Mouse (Mus musculus) CH12.LX (cell line): ENCODE measurements at regions not wholly inside any gene's neighbourhood (a gene's known extent, or its start where the extent isn't known, plus 50 kb on each side); places are given as distances from the start of the nearest gene placed in this dataset.

Source experiments
- DNase-seq: peaks from one replicate; pipeline ENCODE4 v3.0.0-alpha.2; 2013; ENCODE audit errors: extremely low read depth
- H3K27ac ChIP-seq: 2 replicates; pipeline ENCODE4 v1.5.1; 2012; ENCODE audit warnings: low read depth, mild to moderate bottlenecking, control low read depth, moderate library complexity; ENCODE audit not compliant: insufficient read depth
- H3K27me3 ChIP-seq: replicated peaks from 2 replicates; pipeline ENCODE3; 2012; ENCODE audit warnings: inconsistent platforms
- H3K36me3 ChIP-seq, 2 experiments: replicated peaks in 1 of 2; 2 replicates each; pipeline versions ENCODE3 to v1.6.1; 2012; ENCODE audit warnings: inconsistent platforms in 1 of 2, low read length in 1 of 2, mild to moderate bottlenecking in 1 of 2, mixed read lengths in 1 of 2, moderate library complexity in 1 of 2; ENCODE audit not compliant: control insufficient read depth in 1 of 2, insufficient read depth in 1 of 2
- H3K4me1 ChIP-seq, 2 experiments: 2 replicates each; pipeline ENCODE4 v1.6.1; 2012; ENCODE audit warnings: inconsistent platforms in 1 of 2, moderate library complexity in 1 of 2; ENCODE audit not compliant: insufficient read depth in 2 of 2, control insufficient read depth in 1 of 2
- H3K4me2 ChIP-seq: 2 replicates; pipeline ENCODE4 v1.6.1; 2012; ENCODE audit warnings: low read depth, mild to moderate bottlenecking, control low read depth; ENCODE audit not compliant: poor library complexity, insufficient read depth, severe bottlenecking
- H3K4me3 ChIP-seq, 3 experiments: fragments of 150-350 bp in 1 of 3; sonication (generic) in 1 of 3; replicated peaks in 1 of 3; 2 replicates each; pipeline versions ENCODE3 to v1.5.1; 2011 to 2012; ENCODE audit warnings: low read depth in 2 of 3, low read length in 2 of 3, mild to moderate bottlenecking in 2 of 3, moderate library complexity in 2 of 3, control low read depth in 1 of 3, improper control_type of control experiment in 1 of 3, inconsistent platforms in 1 of 3, mixed read lengths in 1 of 3; ENCODE audit not compliant: poor library complexity in 1 of 3
- H3K79me2 ChIP-seq: replicated peaks from 2 replicates; pipeline ENCODE4 v1.6.1; 2012; ENCODE audit warnings: mild to moderate bottlenecking, moderate library complexity; ENCODE audit not compliant: control insufficient read depth, poor library complexity, insufficient read depth, severe bottlenecking; ENCODE audit errors: extremely low read depth
- H3K9ac ChIP-seq: 2 replicates; pipeline ENCODE4 v1.6.1; 2012; ENCODE audit warnings: low read depth, mild to moderate bottlenecking, control low read depth, moderate library complexity; ENCODE audit not compliant: insufficient read depth
- H3K9me3 ChIP-seq: replicated peaks from 2 replicates; pipeline ENCODE3; 2012; ENCODE audit warnings: low read length, inconsistent platforms, mixed read lengths
- CHD1 ChIP-seq: IDR thresholded peaks from 2 replicates; pipeline ENCODE4 v1.6.1; 2012; ENCODE audit warnings: low read depth, low read length, improper control_type of control experiment, inconsistent platforms
- CHD2 ChIP-seq: IDR thresholded peaks from 2 replicates; pipeline ENCODE4 v1.6.1; 2011; ENCODE audit warnings: low read length, improper control_type of control experiment
- CTCF ChIP-seq, 2 experiments: IDR thresholded peaks in 1 of 2; conservative IDR thresholded peaks in 1 of 2; 2 replicates each; pipeline ENCODE4 v1.5.1; 2011 to 2012; ENCODE audit warnings: low read depth in 2 of 2, low read length in 2 of 2, improper control_type of control experiment in 1 of 2, inconsistent platforms in 1 of 2, mild to moderate bottlenecking in 1 of 2, moderate library complexity in 1 of 2
- E2F4 ChIP-seq: IDR thresholded peaks from 2 replicates; pipeline ENCODE4 v1.6.1; 2011; ENCODE audit warnings: low read depth, low read length, improper control_type of control experiment; ENCODE audit not compliant: insufficient replicate concordance
- ELF1 ChIP-seq: IDR thresholded peaks from 2 replicates; pipeline ENCODE4 v1.6.1; 2014; ENCODE audit warnings: low read depth, mild to moderate bottlenecking, inconsistent platforms, low read length, improper control_type of control experiment
- ETS1 ChIP-seq: conservative IDR thresholded peaks from 2 replicates; pipeline ENCODE4 v1.6.1; 2012; ENCODE audit warnings: low read depth, mild to moderate bottlenecking, inconsistent platforms, low read length, improper control_type of control experiment, moderate library complexity
- KAT2A ChIP-seq: IDR thresholded peaks from 2 replicates; pipeline ENCODE4 v1.6.1; 2012; ENCODE audit warnings: low read length, improper control_type of control experiment, inconsistent platforms; ENCODE audit not compliant: insufficient replicate concordance
- MAFK ChIP-seq: IDR thresholded peaks from 2 replicates; pipeline ENCODE4 v1.6.1; 2011; ENCODE audit warnings: low read length, improper control_type of control experiment; ENCODE audit not compliant: insufficient replicate concordance
- MAZ ChIP-seq: IDR thresholded peaks from 2 replicates; pipeline ENCODE4 v1.6.1; 2012; ENCODE audit warnings: low read depth, mild to moderate bottlenecking, inconsistent platforms, low read length, improper control_type of control experiment, moderate library complexity
- PAX5 ChIP-seq: IDR thresholded peaks from 2 replicates; pipeline ENCODE4 v1.6.1; 2012; ENCODE audit warnings: low read length, inconsistent platforms, mixed read lengths
- RAD21 ChIP-seq: IDR thresholded peaks from 2 replicates; pipeline ENCODE4 v1.6.1; 2011; ENCODE audit warnings: low read depth, mild to moderate bottlenecking, low read length, improper control_type of control experiment, moderate library complexity
- SIN3A ChIP-seq: IDR thresholded peaks from 2 replicates; pipeline ENCODE4 v1.6.1; 2012; ENCODE audit warnings: low read length, improper control_type of control experiment, inconsistent platforms
- SMC3 ChIP-seq: IDR thresholded peaks from 2 replicates; pipeline ENCODE4 v1.6.1; 2011; ENCODE audit warnings: low read depth, low read length, improper control_type of control experiment
- TBP ChIP-seq: conservative IDR thresholded peaks from 2 replicates; pipeline ENCODE4 v1.6.1; 2011; ENCODE audit warnings: low read depth, low read length, improper control_type of control experiment
- TCF12 ChIP-seq: IDR thresholded peaks from 2 replicates; pipeline ENCODE4 v1.6.1; 2014; ENCODE audit warnings: low read depth, mild to moderate bottlenecking, inconsistent platforms, low read length, improper control_type of control experiment
- UBTF ChIP-seq: IDR thresholded peaks from 2 replicates; pipeline ENCODE4 v1.6.1; 2012; ENCODE audit warnings: low read depth, mild to moderate bottlenecking, inconsistent platforms, low read length, improper control_type of control experiment, moderate library complexity
- USF1 ChIP-seq: IDR thresholded peaks from 2 replicates; pipeline ENCODE4 v1.6.1; 2014; ENCODE audit warnings: low read depth, mild to moderate bottlenecking, inconsistent platforms, low read length, improper control_type of control experiment
- ZKSCAN1 ChIP-seq: IDR thresholded peaks from 2 replicates; pipeline ENCODE4 v1.6.1; 2012; ENCODE audit warnings: low read depth, inconsistent platforms, low read length, improper control_type of control experiment, borderline replicate concordance
- ZMIZ1 ChIP-seq: IDR thresholded peaks from 2 replicates; pipeline ENCODE4 v1.6.1; 2012; ENCODE audit warnings: low read depth, mild to moderate bottlenecking, inconsistent platforms, low read length, improper control_type of control experiment
- dilution Hi-C: fragments of 300-500 bp; cut with MboI; formaldehyde crosslinking; loops from 2 replicates; pipeline ENCODE4 v1.14.3; 2020; ENCODE audit warnings: low sequenced_read_pairs; ENCODE audit not compliant: extremely low pct_unique_long_range_greater_than_20kb, extremely low pct_ligation_motif_present
- in situ Hi-C: fragments of 300-500 bp; cut with MboI; formaldehyde crosslinking; loops from 3 replicates; pipeline ENCODE4 v1.14.3; 2019; ENCODE audit warnings: low sequenced_read_pairs, low pct_ligation_motif_present, low pct_unique_long_range_greater_than_20kb, mixed read lengths

DNA sequence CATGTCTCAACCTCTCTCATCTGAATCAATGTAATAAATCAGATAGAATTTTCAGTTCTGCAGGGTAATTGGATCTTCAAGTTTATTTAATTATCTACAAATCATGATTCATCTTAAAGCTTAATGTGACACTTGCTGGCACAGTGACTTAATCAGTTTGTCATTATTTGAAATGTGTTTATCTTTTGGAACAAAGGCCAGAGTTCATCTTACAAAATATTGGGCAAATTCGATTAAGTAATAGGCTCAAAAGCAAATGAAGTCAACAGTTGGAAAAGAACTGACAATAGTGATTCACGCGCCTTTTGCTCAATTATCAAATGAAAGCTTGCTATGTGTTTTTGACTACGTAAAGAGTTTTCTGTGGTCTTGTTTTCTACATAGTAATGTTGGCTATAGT lies 93.4 kb upstream of the Hcn1 start:
- H3K9me3 ChIP-seq = peaks cover 23% of the 10 kb centered on the region
- dilution Hi-C loops = no loop called here

GRCm38 (mm10) chr13:117550108-117550507 lies 52.0 kb upstream of the Hcn1 start:
- no peaks in the 10 kb centered on the region for H3K36me3 ChIP-seq
- H3K4me1 ChIP-seq = no peaks in the 10 kb centered on the region
- dilution Hi-C loops (no loop called here), in situ Hi-C loops (no loop called here)
- H3K4me3 ChIP-seq = no peak overlapping the region
- H3K27me3 ChIP-seq = no peaks in the 10 kb centered on the region
- H3K9ac ChIP-seq = no peak overlapping the region
- no peaks in the 10 kb centered on the region for H3K79me2 ChIP-seq
- peak; percentile 40 for DNase-seq
- no peak for TF ChIP-seq ETS1
- no peak for TF ChIP-seq CHD2
- no peak for TF ChIP-seq UBTF
- no peak for TF ChIP-seq TBP
- peak; percentile 74 to 79 for TF ChIP-seq CTCF (conservative IDR thresholded peaks at IDR 0.05 in 1 of 2, IDR thresholded peaks at IDR 0.05 in 1 of 2; ENCODE audit: low read depth in 2 of 2, low read length in 2 of 2)
- TF ChIP-seq MAFK = no peak
- TF ChIP-seq SIN3A = no peak
- no peak for TF ChIP-seq ELF1
- no peak for TF ChIP-seq MAZ
- peak; percentile 76 for TF ChIP-seq RAD21
- TF ChIP-seq PAX5 = no peak
- TF ChIP-seq SMC3 = peak; percentile 63
- no peak for TF ChIP-seq ZKSCAN1
- TF ChIP-seq CHD1 = no peak
- no peak for TF ChIP-seq KAT2A
- TF ChIP-seq, all 38 proteins: peak for 3
- Histone ChIP-seq H3K27ac (no peak overlapping the region), H3K9me3 (peaks cover 2% of the 10 kb centered on the region), H3K4me2 (no peak overlapping the region)

More for the DNA sequence above, 93.4 kb upstream of the Hcn1 start:
- Histone ChIP-seq H3K4me3 (no peak overlapping the region), H3K36me3 (no peaks in the 10 kb centered on the region), H3K9ac (no peak overlapping the region), H3K27ac (no peak overlapping the region), H3K4me2 (no peak overlapping the region), H3K27me3 (no peaks in the 10 kb centered on the region), H3K79me2 (no peaks in the 10 kb centered on the region), H3K4me1 (no peaks in the 10 kb centered on the region)
- in situ Hi-C loops = no loop called here
- TF ChIP-seq USF1 (no peak), ZKSCAN1 (no peak), E2F4 (no peak), TCF12 (no peak), ZMIZ1 (no peak)
- no peak for DNase-seq
